ENCODE assay signal across 7 mouse cellular contexts in the genomic region with DNA sequence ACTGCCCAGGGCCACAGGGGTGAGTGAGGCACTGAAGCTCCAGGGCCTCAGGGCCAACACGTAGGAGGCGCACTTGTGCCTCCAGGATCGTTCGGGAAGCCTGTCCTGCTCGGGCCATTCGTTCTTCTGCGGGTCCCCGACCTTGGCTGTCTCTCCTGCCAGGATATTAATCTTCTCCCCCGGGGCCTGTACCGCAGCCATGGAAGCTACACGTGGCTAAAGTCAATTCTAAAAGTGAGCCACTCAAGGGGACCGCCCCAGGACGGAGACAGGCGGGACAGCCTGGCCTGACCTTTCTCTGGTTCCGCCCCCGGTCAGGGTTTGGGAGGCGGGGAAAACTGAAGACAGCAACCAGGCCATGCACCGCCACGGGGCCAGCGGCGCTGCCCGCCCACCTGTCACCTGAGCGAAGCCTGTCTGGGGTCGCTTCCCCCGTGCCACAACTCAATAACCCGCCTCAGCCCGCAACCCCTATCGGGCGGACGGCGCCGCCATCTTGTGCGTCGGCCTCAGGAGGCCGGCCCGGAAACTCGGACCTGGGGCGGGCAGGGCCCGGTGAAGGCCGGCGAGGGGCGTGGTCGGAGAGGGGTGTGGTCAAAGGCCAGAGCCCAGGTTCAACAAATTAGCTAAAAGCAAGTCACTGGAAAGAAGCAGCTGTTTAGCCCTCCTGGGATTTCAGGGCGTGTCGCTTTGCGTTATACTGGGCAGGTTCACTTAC. TPM values are rescaled to one million over a fixed set of nuclear protein-coding genes. Genes with fewer than 3 reads are reported as not detected.
DNase-seq lines count a peak whose midpoint lies in the region; ATAC-seq and TF ChIP-seq lines count a peak whose summit lies in the region.

Gene Ubiad1 (minus strand): TSS at position 522 of the 718 bp plus-strand sequence.

- peak; percentile 94 for DNase-seq in adrenal gland, postnatal 10 days
- DNase-seq in embryo, embryonic 9.5 days (ENCODE audit: extremely low spot score), result peak; percentile 92
- DNase-seq in gonadal fat pad, adult 2 months (ENCODE audit: low read depth), result no peak
- DNase-seq in limb, embryonic 11.5 days (ENCODE audit: low spot score), result peak; percentile 93

- H3K4me2 ChIP-seq in intestine, postnatal 0 days (replicated peaks; ENCODE audit: low read depth), result peak within 1 kb of the TSS; percentile 84
- H3K4me2 ChIP-seq in limb, embryonic 11.5 days (ENCODE audit: low read depth, severe bottlenecking), result peak within 1 kb of the TSS; percentile 86
- peak within 1 kb of the TSS; percentile 80 for H3K4me2 ChIP-seq in midbrain, embryonic 13.5 days (replicated peaks)

- H3K4me1 ChIP-seq in intestine, postnatal 0 days (replicated peaks; ENCODE audit: control insufficient read depth, insufficient read depth, low read length), result peaks cover 7% of the 10 kb centered on the region; the same call in 1 of the 2 replicates
- peaks cover 11% of the 10 kb centered on the region for H3K4me1 ChIP-seq in limb, embryonic 11.5 days (ENCODE audit: control insufficient read depth, insufficient read depth, low read length)
- peaks cover 39% of the 10 kb centered on the region for H3K4me1 ChIP-seq in midbrain, embryonic 13.5 days (replicated peaks)
- peaks cover 11% of the 10 kb centered on the region; the same call in 1 of the 2 replicates for H3K4me1 ChIP-seq in small intestine, adult 2 months (ENCODE audit: control insufficient read depth, insufficient read depth, insufficient read length, low read length)

- under 1% methylated on average over 46 of the region's 46 CpGs for WGBS in intestine, postnatal 0 days
- under 1% methylated on average over 46 of the region's 46 CpGs for WGBS in limb, embryonic 11.5 days
- WGBS in midbrain, embryonic 13.5 days, result under 1% methylated on average over 45 of the region's 46 CpGs
- under 1% methylated on average over 46 of the region's 46 CpGs for WGBS in small intestine, adult 2 months

- peak; percentile 44 for TF ChIP-seq CTCF in intestine, postnatal 0 days (IDR thresholded peaks at IDR 0.05; ENCODE audit: low read depth)
- no peak for TF ChIP-seq CTCF in small intestine, adult 2 months (IDR thresholded peaks at IDR 0.05; ENCODE audit: extremely low read depth, insufficient read length, insufficient replicate concordance, low read depth, low read length)

- H3K27me3 ChIP-seq in intestine, postnatal 0 days (replicated peaks; ENCODE audit: control insufficient read depth, insufficient read depth, low read length), result no peaks in the 10 kb centered on the region
- no peaks in the 10 kb centered on the region for H3K27me3 ChIP-seq in limb, embryonic 11.5 days (ENCODE audit: control insufficient read depth, insufficient read depth, low read length)
- H3K27me3 ChIP-seq in midbrain, embryonic 13.5 days, result no peaks in the 10 kb centered on the region
- no peaks in the 10 kb centered on the region for H3K27me3 ChIP-seq in small intestine, adult 2 months (ENCODE audit: control insufficient read depth, insufficient read depth, low read length)

- peak within 1 kb of the TSS; percentile 66 for H3K4me3 ChIP-seq in intestine, postnatal 0 days (ENCODE audit: low read depth, low read length)
- peak within 1 kb of the TSS; percentile 82 for H3K4me3 ChIP-seq in limb, embryonic 11.5 days (ENCODE audit: low read depth, low read length)
- peak within 1 kb of the TSS; percentile 64 for H3K4me3 ChIP-seq in midbrain, embryonic 13.5 days (replicated peaks)
- peak within 1 kb of the TSS; percentile 89 for H3K4me3 ChIP-seq in small intestine, adult 2 months (ENCODE audit: low read depth, low read length)

- H3K36me3 ChIP-seq in intestine, postnatal 0 days (ENCODE audit: control insufficient read depth, insufficient read depth), result no peaks in the 10 kb centered on the region
- no peaks in the 10 kb centered on the region for H3K36me3 ChIP-seq in limb, embryonic 11.5 days (ENCODE audit: control insufficient read depth, insufficient read depth, low read length)
- 0 out of 2 replicates have a peak, but pooled peaks cover 4% of the 10 kb centered on the region for H3K36me3 ChIP-seq in midbrain, embryonic 13.5 days
- no peaks in the 10 kb centered on the region for H3K36me3 ChIP-seq in small intestine, adult 2 months (ENCODE audit: control insufficient read depth, insufficient read depth, low read length)

- peak; percentile 72; the same call in 1 of the 2 replicates for TF ChIP-seq POLR2A in small intestine, adult 2 months (IDR thresholded peaks at IDR 0.05; ENCODE audit: low read depth, low read length)

- peak within 1 kb of the TSS; percentile 56 for H3K9ac ChIP-seq in intestine, postnatal 0 days (ENCODE audit: low read depth, low read length)
- peak within 1 kb of the TSS; percentile 79 for H3K9ac ChIP-seq in limb, embryonic 11.5 days (ENCODE audit: low read length)
- peak within 1 kb of the TSS; percentile 74 for H3K9ac ChIP-seq in midbrain, embryonic 13.5 days (replicated peaks)

- H3K27ac ChIP-seq in intestine, postnatal 0 days (ENCODE audit: low read depth, low read length), result peak within 1 kb of the TSS; percentile 54
- H3K27ac ChIP-seq in limb, embryonic 11.5 days (replicated peaks; ENCODE audit: low read depth, low read length), result peak within 1 kb of the TSS; percentile 42; the same call in 1 of the 2 replicates
- H3K27ac ChIP-seq in midbrain, embryonic 13.5 days, result peak within 1 kb of the TSS; percentile 45
- H3K27ac ChIP-seq in small intestine, adult 2 months (ENCODE audit: insufficient read depth, low read depth, low read length), result peak within 1 kb of the TSS; percentile 82

- no peaks in the 10 kb centered on the region for H3K9me3 ChIP-seq in intestine, postnatal 0 days (ENCODE audit: control insufficient read depth)
- H3K9me3 ChIP-seq in limb, embryonic 11.5 days (ENCODE audit: control insufficient read depth, low read length), result no peaks in the 10 kb centered on the region
- H3K9me3 ChIP-seq in midbrain, embryonic 13.5 days, result no peaks in the 10 kb centered on the region

- ATAC-seq in intestine, postnatal 0 days, result peak; percentile 68
- ATAC-seq in limb, embryonic 11.5 days (ENCODE audit: insufficient number of reproducible peaks, low FRiP score, low TSS enrichment, low read depth), result peak; percentile 63
- ATAC-seq in midbrain, embryonic 13.5 days, result peak; percentile 41

RNA-seq across cellular contexts. Expression of gene Ubiad1, which starts in this region (rescaled TPM):
- total RNA-seq in adrenal gland, postnatal 10 days (2021), result 10 to 100 TPM; 17.6 to 18.5 TPM
- polyA plus RNA-seq in gonadal fat pad, adult 2 months (2012; rRNA removed), result 17.9 and 24.7 TPM in 2 replicates
- 9.4 and 9.9 TPM in 2 replicates for polyA plus RNA-seq in intestine, postnatal 0 days (2015; fragmentation: Nextera tagmentation; extraction: Ambion mirVana)
- 15.2 and 15.9 TPM in 2 replicates for polyA plus RNA-seq in limb, embryonic 11.5 days (2014; fragmentation: Nextera tagmentation; extraction: Ambion mirVana)
- 20.5 and 22.2 TPM in 2 replicates for polyA plus RNA-seq in midbrain, embryonic 13.5 days (2015; fragmentation: Nextera tagmentation; extraction: Ambion mirVana)
- 8.5 and 10.5 TPM in 2 replicates for polyA plus RNA-seq in small intestine, adult 2 months (2012; rRNA removed)
